Mouse (Mus musculus): ENCODE results near the gene Galns.
"Not testable (repeated sequence)": the region's sequence is repeated elsewhere in the genome, so short reads cannot be mapped to it uniquely, and the experiment has no call there.

Gene Galns

GRCm38 (mm10) chr8:122636803-122637175 is 25.5 kb upstream of the Galns start:
- in situ Hi-C loops (cut with MboI; ENCODE audit: unreplicated experiment in 2 of 2): loop anchor here in 1 of 2 experiments (5.0 kb wide), 1 partner anchor 41 kb away; no protein-coding TSS in a partner anchor

GRCm38 (mm10) chr8:122635878-122636802 is 24.9 kb upstream of the Galns start:
- in situ Hi-C loops (cut with MboI; ENCODE audit: unreplicated experiment in 2 of 2): loop anchor here in 1 of 2 experiments (5.0 kb wide), 1 partner anchor 41 kb away; no protein-coding TSS in a partner anchor

- in situ Hi-C loops (cut with MboI; ENCODE audit: unreplicated experiment in 2 of 2): no loop called here
Observed at GRCm38 (mm10) chr8:122633205-122633604, 21.9 kb upstream of the Galns start.

GRCm38 (mm10) chr8:122632134-122632533 is 20.9 kb upstream of the Galns start:
- in situ Hi-C loops (cut with MboI; ENCODE audit: unreplicated experiment in 2 of 2): not testable (repeated sequence)

- in situ Hi-C loops (cut with MboI; ENCODE audit: unreplicated experiment in 2 of 2): no loop called here
Observed at GRCm38 (mm10) chr8:122630696-122631095, 19.4 kb upstream of the Galns start.

- in situ Hi-C loops (cut with MboI; ENCODE audit: unreplicated experiment in 2 of 2): loop anchor here in 1 of 2 experiments (10.0 kb wide), 1 partner anchor 85 kb away; no protein-coding TSS in a partner anchor
Observed at GRCm38 (mm10) chr8:122629388-122629787, 18.1 kb upstream of the Galns start.

GRCm38 (mm10) chr8:122626896-122627295 is 15.6 kb upstream of the Galns start:
- in situ Hi-C loops (cut with MboI; ENCODE audit: unreplicated experiment in 2 of 2): loop anchor here in 1 of 2 experiments (10.0 kb wide), 1 partner anchor 88 kb away; no protein-coding TSS in a partner anchor

- in situ Hi-C loops (cut with MboI; ENCODE audit: unreplicated experiment in 2 of 2): loop anchor here in 1 of 2 experiments (10.0 kb wide), 1 partner anchor 89 kb away; no protein-coding TSS in a partner anchor
Observed at GRCm38 (mm10) chr8:122625811-122626210, 14.5 kb upstream of the Galns start.

- in situ Hi-C loops (cut with MboI; ENCODE audit: unreplicated experiment in 2 of 2): loop anchor here (5.0 to 10.0 kb wide), 3 partner anchors 33 to 203 kb away; no protein-coding TSS in a partner anchor
Observed at GRCm38 (mm10) chr8:122624653-122625052, 13.4 kb upstream of the Galns start.

- in situ Hi-C loops (cut with MboI; ENCODE audit: unreplicated experiment in 2 of 2): loop anchor here (5.0 to 10.0 kb wide), 3 partner anchors 33 to 203 kb away; no protein-coding TSS in a partner anchor
Observed at GRCm38 (mm10) chr8:122623844-122624642, 12.8 kb upstream of the Galns start.

GRCm38 (mm10) chr8:122622727-122623126 is 11.5 kb upstream of the Galns start, which contains the start of gene Pabpn1l:
TSS of gene Pabpn1l (minus strand) at chr8:122622739.
- in situ Hi-C loops (cut with MboI; ENCODE audit: unreplicated experiment in 2 of 2): loop anchor here (5.0 to 10.0 kb wide), 3 partner anchors 35 to 205 kb away; no protein-coding TSS in a partner anchor

GRCm38 (mm10) chr8:122620446-122620845 is 9.2 kb upstream of the Galns start:
- in situ Hi-C loops (cut with MboI; ENCODE audit: unreplicated experiment in 2 of 2): loop anchor here (5.0 to 10.0 kb wide), 3 partner anchors 37 to 207 kb away; no protein-coding TSS in a partner anchor

- in situ Hi-C loops (cut with MboI; ENCODE audit: unreplicated experiment in 2 of 2): loop anchor here (5.0 kb wide), 4 partner anchors 93 to 493 kb away; no protein-coding TSS in a partner anchor
Observed at GRCm38 (mm10) chr8:122618660-122619378, 7.6 kb upstream of the Galns start.

- in situ Hi-C loops (cut with MboI; ENCODE audit: unreplicated experiment in 2 of 2): loop anchor here (5.0 kb wide), 4 partner anchors 94 to 494 kb away; no protein-coding TSS in a partner anchor
Observed at GRCm38 (mm10) chr8:122617947-122618546, 6.8 kb upstream of the Galns start.

- in situ Hi-C loops (cut with MboI; ENCODE audit: unreplicated experiment in 2 of 2): loop anchor here (5.0 kb wide), 4 partner anchors 96 to 496 kb away; no protein-coding TSS in a partner anchor
Observed at GRCm38 (mm10) chr8:122616181-122616905, 5.1 kb upstream of the Galns start.

- in situ Hi-C loops (cut with MboI; ENCODE audit: unreplicated experiment in 2 of 2): loop anchor here in 1 of 2 experiments (5.0 kb wide), 1 partner anchor 108 kb away; no protein-coding TSS in a partner anchor
Observed at GRCm38 (mm10) chr8:122610612-122611277, 518 bp downstream of the Galns start.

GRCm38 (mm10) chr8:122610209-122610608 is 1.1 kb downstream of the Galns start:
- in situ Hi-C loops (cut with MboI; ENCODE audit: unreplicated experiment in 2 of 2): loop anchor here in 1 of 2 experiments (5.0 kb wide), 1 partner anchor 108 kb away; no protein-coding TSS in a partner anchor

- in situ Hi-C loops (cut with MboI; ENCODE audit: unreplicated experiment in 2 of 2): loop anchor here (5.0 kb wide), 1 partner anchor 40 kb away; the partner anchor contains the start of gene Cdt1 (in 2 of the 2)
Observed at GRCm38 (mm10) chr8:122606810-122607209, 4.5 kb downstream of the Galns start.
